Mouse (Mus musculus) frontal cortex, adult 2 months (tissue): ENCODE data around the gene Wipi1. TPM values are rescaled to one million over a fixed set of nuclear protein-coding genes. Genes with fewer than 3 reads are reported as not detected.

Experiments
- DNase-seq, 2 experiments: peaks; one replicate each; pipeline ENCODE4 v3.0.0; 2022; ENCODE audit warnings: low spot score in 1 of 2; ENCODE audit errors: extremely low spot score in 1 of 2
- polyA plus RNA-seq: library from polyadenylated mRNA; depleted of rRNA; stranded (reverse); fragments of >200 nt; gene quantifications from 2 replicates; pipeline ENCODE4 v1.2.3, GENCODE M21; 2012

The Wipi1 gene
- polyA plus RNA-seq, 1 experiment = 18.6 TPM

DNA sequence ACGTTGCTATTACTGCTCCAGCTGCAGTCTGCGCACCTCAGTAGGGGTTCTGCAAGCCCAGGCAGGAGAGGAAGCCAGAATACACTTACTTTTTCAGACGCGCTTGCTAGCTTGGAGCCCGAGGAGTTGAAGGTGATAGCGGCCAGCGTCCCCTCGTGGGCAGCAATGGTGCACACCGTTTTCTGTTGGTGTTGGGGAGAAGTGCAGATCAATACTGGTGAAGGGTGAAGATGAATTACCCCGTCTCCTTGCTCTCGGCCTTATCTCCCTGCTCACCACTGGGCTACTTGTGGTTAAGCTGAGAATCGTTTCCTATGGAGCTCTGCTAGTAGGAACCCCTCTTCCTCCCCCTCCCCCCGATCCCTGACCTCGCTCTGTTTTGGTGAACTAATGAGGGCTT is 27.8 kb downstream of the Wipi1 start:
- no peak for DNase-seq

DNA sequence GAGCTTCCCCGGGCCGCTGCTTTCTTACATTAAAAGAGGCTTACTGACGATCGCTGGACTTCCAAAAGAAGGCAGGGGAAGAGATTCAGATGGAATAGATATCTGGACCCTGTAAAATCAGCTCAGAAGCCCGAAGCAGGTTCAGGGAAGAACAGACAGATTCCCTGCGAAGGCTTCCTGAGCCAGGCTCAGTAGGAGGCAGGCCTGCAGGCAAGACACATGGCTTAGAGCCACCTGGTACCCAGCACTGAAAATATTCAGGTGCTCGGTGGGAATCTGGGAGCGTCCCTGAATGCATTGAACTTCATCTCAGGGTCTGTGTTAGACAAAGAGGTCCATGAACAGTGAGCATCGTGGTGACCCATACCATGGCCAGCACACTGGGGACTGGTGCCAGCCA is 31.8 kb downstream of the Wipi1 start:
- DNase-seq = no peak

DNA sequence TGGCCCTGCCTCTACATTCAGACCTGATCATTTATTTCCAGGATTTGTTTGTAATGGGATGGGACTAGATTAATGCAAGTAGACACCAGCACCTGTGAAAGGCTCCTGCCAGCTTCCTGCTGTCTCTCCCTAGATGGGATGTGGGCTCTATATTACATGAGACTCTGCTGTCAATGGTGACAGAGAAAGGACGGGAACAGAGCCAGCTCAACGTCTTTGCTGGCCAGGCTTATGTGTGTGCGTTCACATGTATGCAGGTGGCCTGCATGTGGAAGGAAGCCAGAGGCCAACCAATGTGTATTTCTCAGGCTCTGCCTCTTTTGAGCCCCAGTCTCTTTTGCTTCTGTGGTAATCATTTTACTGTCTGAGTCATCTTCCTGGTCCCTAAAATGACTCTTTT is 33.2 kb downstream of the Wipi1 start:
- no peak for DNase-seq

DNA sequence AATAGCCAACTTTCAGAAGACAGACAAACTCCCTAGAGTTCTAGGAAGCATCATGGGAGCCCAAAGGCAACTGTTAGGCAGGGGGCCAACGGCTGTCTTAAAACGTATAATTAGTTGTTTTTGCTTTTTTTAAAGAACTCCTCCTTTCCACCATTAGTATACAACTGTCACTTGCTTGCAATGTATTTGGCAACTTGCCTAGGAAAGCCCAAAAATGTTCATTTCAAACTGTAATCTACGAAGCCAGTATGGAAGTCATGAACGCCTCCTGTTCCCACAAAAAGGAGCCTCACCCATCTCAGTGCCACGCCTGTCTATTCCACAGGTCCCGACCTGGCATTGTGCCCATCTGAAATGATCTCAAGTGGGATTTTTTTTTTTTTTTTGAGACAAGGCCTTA is 35.9 kb downstream of the Wipi1 start:
- peak in 1 of 2 experiments; percentile 15 for DNase-seq

DNA sequence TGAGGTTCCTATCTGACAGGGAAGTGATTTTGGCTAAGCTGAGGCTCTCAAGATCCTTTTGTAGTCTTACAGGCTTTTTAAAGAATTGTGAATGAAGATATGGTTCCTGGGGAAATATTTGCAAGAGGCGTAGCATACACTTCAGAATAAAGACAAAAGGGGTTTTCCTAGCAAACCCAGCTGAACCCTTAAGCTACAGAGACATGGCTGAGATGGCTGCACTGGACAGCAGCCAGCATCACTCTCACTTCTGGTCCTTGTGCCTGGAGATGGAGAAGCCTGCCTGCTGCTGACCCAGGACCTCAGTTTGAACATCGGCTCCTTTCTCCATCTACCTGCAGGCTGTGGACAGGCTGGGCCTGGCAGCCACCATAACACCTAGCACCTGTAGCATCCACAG is 37.2 kb downstream of the Wipi1 start:
- no peak for DNase-seq

DNA sequence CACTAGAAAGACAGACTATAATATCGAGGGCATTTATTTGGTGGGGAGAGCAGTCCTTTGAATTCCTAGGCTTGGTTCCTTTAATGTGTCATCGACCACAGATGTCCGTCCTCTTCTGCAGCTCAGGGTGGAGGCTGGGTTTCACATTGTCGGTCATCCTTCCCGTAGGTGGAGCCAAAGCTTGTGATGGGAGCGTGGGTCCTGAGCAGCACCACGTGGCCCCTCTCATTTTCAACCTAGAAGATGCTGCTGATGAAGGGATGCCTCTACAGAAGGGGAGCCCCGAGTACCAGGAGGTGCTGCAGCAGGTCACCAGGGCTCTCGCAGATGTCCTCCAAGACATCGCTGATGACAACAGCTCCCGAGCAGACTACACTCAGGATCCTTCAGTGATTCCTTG is 39.7 kb downstream of the Wipi1 start:
- DNase-seq = no peak

DNA sequence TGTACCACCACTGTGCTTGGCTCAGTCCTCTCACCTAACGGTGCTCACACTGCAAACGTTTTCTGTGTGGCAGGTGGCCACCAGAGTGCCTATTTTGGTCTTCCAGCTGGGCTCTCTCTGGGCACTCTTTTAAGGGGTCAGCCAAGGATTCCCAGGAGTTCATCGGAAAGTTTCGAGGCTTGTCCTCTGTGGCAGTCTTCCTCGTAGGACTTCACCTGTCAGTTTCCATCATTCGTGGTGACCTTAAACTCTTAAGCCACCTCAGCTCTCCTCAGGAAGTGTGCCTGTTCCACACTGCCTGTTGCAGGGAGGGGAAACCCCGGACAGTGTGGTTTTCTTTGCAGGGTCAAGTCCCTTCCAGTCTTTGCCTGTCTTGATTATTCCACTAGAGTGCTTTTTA is 42.0 kb downstream of the Wipi1 start:
- DNase-seq = no peak

DNA sequence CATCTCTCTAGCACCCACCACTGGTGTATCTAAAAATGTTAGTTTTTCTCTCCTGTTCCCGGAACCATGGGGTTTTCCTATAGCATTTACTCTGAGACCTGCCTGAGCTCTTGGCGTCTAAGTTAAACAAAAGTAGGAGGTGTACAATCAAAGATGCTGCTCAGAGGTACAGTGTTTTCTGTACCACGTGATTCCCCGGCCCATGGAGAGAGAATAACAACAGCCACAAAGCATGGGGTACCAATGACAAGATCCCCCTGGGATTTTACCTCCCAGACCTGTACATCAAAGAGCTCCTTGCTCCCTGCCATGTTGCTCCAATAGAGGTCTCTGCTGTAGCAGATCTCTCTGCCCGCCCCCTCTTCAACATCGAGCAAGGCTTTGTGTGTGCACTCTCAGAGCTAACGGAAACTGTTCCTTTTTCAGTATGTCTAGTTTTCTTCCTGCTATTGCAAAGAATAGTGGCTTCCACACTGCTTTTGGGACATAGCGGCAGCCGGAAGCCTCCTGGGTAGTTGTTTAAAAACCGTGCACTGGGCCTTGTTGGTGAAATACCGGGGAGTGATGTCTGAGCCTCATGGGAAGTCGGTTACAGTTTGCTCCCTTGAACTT is 42.7 kb downstream of the Wipi1 start:
- no peak for DNase-seq

DNA sequence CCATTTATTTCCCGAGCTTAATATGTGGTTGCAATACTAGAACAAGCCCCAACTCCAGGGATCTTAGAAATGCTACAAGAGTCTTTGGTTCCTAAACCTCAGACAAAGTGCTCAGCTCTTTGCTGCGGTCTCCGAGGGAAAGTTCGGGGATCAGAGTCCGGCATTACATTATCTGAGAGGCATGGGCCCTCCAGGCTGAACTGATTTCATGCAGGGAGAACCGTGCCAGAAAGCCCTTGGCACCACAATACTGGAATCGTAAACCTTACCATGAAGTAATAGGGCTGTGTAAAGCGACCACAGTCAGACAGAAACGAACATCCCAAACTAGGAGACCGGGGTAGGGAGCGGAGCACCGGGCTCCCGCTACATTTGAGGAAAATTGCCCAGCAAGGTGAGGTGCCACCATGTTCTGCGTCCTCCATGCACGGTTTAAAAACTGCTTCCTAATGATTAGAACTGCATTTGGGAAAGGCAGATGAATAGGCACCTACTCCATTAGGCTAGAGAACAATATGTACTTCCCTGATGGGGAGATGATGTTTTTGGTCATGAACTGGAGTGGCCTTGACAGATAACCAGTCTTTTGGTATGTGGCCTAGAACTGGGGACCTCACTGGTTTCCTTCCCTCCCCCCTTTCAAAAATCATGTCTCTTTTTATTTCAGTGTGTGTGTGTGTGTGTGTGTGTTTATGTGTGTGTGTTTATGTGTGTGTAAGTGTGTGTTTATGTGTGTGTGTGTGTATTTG is 47.1 kb downstream of the Wipi1 start:
- no peak for DNase-seq

DNA sequence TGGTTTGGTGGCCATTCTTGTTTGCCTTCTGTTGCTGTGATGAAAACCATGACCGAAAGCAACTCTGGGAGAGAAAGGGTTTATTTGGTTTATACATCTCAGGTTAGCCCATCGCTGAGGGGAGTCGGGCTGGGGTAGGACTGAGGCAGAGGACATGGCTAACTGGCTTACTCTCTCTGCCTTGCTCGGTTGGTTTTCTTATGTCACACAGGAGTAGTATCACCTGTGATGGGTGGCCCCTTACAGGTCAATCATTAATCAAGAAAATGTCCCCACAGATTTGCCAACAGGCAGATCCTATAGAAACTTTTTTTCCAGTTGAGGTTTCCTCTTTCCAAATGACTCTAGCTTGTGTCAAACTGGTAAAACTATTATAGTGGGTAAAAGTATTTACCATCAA is 48.1 kb downstream of the Wipi1 start:
- DNase-seq = no peak

DNA sequence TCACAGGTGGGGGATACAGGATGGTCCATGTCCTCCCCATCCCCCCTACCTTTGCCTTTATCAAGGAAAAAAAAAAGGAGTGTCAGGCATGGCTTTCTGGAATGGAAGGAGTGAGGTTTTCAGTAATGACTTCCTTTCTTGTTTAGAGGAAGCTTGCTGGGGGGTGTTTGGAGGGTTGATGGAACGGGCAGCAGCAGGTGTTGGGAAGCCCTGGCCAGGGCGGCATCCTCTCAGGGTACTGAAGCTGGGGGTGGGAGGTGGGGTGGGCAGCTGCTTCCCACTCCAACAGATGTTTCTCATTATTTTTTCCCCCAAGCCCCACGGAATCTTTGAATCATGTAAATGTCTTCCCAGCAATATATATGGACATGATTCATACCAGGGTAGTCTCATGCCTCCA is 50.3 kb downstream of the Wipi1 start:
- no peak for DNase-seq

DNA sequence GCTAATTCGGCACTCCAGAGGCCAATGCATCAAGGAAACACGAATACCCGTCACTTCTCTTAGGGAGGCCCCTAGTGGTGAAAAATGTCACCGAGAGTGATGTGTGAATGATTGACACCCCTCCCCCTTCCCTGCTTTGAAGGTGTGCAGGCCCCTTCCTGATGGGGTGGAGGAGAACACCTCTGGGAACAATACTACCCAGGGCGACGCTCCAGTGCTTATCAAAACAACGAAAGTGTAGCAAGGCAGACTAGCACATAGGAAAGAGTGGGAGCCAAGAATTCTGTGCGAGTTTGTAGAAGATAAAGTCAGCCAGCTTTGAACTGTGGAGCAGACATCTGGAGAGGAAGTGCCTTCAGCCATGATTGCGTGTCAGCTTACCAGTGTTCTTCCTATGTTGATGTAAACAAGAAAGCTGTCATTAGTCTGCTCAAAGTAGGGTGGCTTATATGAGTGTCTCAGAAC is 50.9 kb downstream of the Wipi1 start:
- DNase-seq = no peak

DNA sequence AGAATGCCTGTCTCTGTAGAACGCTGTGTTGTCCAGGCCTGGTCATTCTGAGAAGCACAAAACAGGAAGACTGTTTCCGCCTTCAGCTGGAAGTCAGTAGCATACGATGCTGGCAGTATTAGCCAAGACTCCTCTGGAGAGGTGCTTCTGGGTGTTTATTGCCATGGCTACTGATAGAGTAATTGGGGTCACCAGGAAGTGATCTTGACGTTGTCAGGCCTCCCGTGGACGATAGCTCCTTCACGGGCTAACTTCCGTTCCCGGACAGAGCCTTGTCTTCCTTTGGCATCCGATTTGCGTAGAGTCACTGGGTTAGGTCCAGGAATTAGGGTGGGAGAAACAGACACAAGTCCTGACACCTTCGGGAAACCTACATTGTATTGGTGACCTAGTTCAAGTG is 52.5 kb downstream of the Wipi1 start:
- no peak for DNase-seq

DNA sequence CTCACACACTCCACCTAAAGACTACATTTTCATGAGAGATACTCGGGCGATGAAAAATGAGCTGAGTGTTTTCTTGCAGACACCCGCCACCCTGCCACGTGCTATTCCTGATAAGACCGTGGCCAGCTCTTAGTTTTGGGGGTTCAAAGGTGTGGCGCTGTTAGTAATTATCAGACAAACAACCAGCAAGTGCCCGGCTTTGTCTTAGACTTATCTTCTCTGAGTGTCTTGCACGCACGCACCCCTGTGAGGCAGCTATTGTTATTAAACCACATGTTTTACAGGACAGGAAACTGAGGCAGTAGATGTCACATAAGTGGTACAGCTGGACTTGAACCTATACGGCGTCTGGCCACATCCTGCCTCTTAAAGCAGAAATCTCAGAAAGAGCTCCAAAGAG is 54.3 kb downstream of the Wipi1 start:
- DNase-seq = no peak

DNA sequence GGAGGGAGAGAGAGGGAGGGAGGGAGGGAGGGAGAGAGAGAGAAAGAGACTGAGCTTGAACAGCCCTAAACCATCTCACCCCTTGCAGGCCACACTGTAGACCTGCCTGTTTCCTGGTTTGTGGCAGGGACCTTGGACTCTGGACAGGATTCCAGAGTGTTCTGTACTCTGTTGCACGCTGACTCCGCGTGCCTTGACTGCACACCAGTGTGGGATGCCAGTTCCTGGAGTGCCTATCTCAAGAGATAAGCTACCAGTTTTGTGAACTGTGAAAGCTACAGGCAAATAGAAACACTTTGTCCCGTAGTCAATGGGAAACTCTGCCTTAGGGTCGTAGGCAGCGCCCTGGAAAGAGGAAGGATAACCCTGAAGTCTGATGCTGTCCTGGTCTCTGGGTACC is 55.6 kb downstream of the Wipi1 start:
- DNase-seq = no peak

DNA sequence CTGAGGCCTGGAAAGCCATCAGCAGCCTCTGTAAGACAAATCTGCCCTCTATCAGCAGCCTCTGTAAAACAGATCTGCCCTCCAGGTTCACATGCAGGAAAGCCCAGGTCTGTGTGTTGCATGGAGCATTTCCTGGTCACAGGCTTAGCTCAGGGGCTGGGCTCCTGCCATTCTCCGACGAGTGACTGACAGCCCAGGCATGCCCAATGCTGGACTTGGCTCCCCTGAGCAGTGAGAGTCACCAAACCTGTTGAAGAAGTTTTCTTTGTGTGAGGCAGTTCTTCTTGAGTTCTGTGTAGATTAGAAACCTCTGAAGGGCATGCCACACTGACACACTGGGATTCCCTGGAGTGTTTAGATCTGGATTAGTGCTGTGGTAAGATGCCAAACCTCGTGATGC is 57.3 kb downstream of the Wipi1 start:
- no peak for DNase-seq

DNA sequence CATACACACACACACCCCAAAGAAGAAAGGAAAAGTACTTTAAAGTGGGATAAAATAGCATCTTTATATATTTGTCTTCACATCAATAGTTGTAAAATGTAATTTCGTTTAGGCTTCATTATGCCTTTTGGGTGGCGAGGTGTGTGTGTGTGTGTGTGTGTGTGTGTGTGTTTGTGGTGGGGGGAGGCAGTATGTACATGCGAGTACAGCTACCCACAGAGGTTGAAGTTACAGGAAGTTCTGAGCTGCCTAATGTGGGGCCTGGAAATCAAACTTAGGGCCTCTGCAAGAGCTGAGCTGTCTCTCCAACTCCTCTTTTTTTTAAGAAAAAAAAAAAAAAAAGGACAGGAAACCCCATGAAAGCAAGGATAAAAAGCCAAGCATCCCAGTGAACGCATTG is 57.8 kb downstream of the Wipi1 start:
- DNase-seq = no peak

DNA sequence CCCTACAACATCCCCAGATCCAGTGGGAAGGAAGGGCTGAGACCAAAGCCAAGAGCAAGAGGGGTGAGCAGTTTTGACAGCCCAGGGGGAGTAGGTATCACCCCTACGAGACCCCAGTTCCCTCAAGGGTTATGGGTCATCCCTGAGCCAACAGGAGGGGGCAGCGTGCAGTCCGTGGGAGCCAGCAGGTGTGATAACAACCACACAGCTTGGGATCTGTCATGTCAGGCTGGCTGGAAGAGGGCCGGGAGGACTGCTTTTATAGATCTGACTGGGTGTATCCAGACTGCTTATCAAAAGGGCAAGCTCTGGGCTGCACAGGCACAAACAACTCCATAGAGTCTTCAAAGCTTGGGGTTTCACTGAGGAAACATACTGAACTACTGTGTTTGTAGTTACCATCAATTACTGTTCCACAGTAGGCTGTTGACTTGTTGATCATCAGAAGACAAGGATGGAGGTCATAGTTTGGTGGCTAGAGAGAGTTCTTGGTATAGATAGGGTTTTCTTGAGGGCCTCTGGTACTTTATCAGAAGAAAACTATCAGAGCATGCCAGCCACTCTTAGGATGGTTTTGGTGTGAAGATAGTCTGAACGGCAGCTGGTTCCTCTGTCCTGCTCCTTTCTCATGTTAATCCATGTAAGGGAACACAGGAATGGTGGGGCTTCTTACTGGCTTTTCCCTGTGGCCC is 62.0 kb downstream of the Wipi1 start:
- DNase-seq = no peak

DNA sequence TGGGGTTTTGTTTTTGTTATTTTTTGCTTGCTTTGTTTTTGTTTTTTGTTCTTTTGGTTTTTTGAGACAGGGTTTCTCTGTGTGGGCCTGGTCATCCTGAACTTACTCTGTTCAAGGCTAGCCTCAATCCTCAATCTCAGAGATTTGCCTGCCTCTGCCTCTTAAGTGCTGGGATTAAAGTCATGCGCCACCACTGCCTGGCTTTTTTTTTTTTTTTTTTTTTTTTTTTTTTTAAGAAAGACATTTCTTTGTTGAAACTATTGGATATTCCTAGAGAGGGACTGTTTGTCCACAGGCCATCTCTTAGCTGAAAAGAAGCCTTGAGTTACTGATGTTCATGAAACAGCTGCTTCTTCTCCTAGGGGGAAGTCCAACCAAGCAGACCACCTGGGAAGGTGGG is 64.1 kb downstream of the Wipi1 start:
- no peak for DNase-seq

DNA sequence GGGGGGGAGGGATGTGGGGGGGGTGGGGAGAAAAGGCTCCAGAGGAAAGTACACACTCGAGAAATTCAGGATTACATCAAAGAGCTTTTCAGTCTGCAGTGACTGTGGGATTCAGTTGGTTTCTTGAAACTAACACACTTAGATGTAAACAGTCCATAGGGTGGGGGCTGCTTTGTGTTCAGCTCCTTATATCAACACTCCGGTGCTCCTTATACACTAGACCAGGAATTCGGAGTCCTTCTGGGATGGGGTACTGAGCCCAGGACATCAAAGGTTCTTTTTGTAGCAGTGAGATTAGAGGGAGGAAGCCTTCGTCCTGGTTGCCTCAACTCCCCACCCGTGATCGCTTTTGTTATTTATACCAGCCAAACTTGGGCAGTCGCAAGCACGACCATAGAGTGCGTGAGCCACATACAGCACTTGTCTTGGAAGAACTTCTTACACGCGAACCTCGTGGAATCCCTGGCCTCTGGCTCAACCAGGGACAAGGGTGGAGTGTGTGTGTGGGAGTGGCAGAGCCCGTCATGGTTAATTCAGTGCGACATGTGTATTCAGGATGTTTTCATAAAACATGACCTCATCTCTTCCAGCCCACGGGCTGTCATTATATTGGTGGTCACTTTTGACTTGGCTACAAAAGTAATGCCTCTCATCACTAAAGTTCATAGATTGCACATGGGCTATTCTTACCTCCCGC is 65.3 kb downstream of the Wipi1 start:
- no peak for DNase-seq

DNA sequence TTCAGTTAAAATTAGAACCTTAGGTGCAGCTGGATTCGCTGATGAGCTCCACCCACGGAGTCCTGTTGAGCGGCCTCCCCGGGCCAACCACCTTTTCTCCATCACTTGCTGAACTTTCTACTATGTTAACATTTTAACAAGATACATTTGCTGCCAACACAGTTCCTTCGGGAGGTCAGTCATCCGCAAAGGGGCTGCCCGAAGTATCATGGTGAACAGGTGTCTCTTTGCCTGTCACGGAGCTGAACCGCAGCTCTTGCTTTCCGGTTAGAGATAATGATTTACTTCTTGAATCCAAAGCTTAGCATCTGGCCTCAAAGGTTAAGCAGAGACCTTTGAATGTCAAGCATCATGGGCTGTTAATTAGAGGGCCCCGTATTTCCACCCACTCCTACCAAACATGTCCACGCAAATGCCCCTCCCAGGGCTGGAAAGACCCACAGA is 66.0 kb downstream of the Wipi1 start:
- DNase-seq = no peak
